Mouse (Mus musculus) telencephalon, adult 2 months (tissue): ENCODE data around the gene Rundc1.
"Not testable (repeated sequence)": the region's sequence is repeated elsewhere in the genome, so short reads cannot be mapped to it uniquely, and the experiment has no call there.

ENCODE experiments used
- DNase-seq: peaks from one replicate; pipeline ENCODE4 v3.0.0-alpha.2; 2011; ENCODE audit warnings: low read depth, low spot score

Gene Rundc1

DNA sequence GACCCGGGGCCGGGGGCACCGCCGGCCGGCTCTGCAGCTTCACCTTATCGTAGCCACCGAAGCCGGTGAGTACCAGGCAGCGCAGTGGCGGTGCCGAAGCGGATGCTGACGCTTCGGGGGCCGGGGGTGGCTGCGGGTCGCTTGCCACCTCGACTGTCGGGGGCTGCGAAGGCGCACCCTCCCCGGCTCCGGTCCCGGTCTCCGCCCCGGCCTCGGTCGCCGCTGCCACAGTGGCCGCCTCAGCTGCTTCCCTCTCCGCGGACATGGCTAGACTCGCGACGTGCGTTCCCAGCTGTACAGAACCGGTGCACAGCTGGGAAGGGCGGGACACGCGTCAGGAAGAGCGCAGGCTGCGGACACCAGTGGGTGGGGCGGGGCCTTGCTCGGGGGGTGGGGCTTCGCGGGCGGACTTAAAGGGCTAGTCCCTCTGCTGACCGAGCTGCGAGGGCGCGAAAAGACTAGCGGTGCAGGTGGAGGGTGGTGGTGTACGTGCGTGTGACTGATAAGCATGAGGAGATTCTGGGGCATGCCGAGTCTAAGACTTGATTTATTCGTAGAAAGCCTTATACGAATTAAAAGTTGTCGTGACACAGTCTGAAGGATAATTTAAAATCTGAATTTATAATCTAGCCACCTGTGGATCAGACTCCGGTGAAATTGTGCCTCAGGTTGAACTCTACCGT, 41.1 kb downstream of the Rundc1 start, which contains the start of gene Vat1:
Gene Vat1, minus strand, starts transcription at position 362 of the 683 bp plus-strand sequence.
- no peak for DNase-seq

DNA sequence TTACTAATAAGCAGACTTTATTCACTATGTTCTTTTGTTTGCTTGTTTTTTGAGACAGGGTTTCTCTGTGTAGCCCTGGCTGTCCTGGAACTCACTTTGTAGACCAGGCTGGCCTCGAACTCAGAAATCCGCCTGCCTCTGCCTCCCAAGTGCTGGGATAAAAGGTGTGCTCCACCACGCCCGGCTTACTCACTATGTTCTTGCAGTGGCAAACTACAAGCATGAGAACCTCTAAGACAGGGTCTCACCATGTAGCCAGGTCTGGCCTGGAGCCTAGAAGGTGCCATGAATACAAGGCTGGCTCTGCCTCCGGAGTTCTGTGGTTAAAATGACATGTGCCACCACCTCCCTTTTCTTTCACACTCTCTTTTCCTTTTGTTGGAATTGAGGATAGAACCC, 41.7 kb downstream of the Rundc1 start:
- DNase-seq = not testable (repeated sequence)

- peak; percentile 75 for DNase-seq
Measured at GRCm38 (mm10) chr11:101467477-101468262, 42.8 kb downstream of the Rundc1 start.

GRCm38 (mm10) chr11:101468263-101468688, 43.4 kb downstream of the Rundc1 start:
- DNase-seq = no peak

DNA sequence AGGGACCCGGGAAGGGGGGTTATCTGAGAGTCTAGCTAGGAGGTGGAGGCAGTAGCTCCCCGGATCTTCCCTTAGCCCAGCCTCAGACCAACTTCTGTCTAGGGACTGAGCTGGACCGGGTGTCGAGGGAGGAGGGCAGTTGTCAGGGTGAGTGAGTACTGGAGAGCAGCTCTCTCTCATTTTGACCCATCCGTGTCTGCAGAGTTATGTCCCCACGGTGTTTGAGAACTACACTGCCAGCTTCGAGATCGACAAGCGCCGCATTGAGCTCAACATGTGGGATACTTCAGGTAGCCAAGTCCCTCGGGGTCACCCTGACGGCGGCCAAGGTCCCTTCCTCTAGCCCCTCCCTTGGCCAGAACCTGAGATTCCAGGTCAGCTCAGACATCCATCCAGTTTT, 43.8 kb downstream of the Rundc1 start:
- DNase-seq = no peak

- no peak for DNase-seq
Measured at GRCm38 (mm10) chr11:101469155-101469554, 44.3 kb downstream of the Rundc1 start.

DNA sequence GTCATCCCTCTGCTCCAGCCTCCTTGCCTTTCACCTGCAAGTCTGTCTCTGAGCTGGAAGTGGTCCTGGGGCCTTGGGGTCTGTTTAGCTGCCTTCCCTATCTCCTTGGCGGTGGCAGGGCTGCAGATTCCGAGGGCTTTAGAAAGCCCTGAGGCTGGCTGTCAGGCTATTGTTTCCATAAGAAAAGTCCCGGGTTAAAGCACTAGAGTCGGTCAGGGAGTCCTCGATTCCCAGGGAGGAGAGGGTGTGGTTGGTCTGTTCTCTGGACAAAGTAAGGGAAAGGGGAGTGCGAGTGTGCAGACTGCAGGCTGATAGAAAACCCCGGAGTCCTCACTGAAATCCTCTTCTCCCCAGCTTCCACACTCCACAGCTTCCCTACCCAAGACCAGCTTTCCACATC, 45.3 kb downstream of the Rundc1 start:
- DNase-seq = no peak

DNA sequence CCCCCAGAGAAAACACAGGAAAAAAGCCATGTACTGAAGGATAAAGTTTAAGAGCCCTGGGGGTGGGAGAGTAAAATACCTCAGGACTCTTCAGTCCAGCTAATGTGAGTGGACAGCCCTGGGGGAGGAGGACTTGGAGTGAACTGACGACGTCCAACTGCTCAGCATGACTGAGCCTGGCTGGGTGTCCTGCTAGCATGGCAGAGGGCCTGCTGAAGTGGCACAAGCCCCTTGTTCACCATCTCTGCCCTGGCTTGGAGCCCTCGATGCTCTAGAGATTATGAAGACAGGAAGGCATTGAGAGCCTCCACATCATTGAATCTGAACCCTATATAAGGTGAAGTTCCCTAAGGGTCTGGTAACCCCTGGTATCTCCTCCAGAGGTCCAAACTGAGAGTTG, 47.0 kb downstream of the Rundc1 start:
- no peak for DNase-seq

- no peak for DNase-seq
Measured at GRCm38 (mm10) chr11:101472336-101472735, 47.5 kb downstream of the Rundc1 start.

- DNase-seq = not testable (repeated sequence)
Measured at GRCm38 (mm10) chr11:101473686-101474085, 48.8 kb downstream of the Rundc1 start.

DNA sequence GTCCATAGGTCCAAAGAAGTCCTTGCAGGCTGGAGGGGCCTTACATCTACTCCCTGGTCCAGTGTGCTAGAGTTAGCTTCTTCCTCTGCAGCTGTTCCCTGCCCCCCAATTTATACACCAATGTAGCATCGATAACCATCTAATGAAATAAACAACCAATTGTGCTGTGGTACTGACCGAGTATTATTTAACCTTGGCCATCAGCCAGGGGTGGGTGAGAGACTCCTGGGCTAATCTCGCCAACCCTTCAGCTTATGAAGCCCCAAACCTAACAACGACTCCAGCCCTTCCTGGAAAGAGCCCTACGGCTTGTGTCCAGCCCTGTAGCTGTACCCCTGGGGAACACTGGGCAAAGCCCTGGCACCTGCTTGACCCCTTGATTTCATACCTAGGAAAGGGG, 49.4 kb downstream of the Rundc1 start:
- no peak for DNase-seq

GRCm38 (mm10) chr11:101476361-101476760, 51.5 kb downstream of the Rundc1 start:
- DNase-seq = not testable (repeated sequence)

GRCm38 (mm10) chr11:101477194-101477551, 52.3 kb downstream of the Rundc1 start:
- DNase-seq = no peak

- no peak for DNase-seq
Measured at GRCm38 (mm10) chr11:101477552-101478211, 52.8 kb downstream of the Rundc1 start.

DNA sequence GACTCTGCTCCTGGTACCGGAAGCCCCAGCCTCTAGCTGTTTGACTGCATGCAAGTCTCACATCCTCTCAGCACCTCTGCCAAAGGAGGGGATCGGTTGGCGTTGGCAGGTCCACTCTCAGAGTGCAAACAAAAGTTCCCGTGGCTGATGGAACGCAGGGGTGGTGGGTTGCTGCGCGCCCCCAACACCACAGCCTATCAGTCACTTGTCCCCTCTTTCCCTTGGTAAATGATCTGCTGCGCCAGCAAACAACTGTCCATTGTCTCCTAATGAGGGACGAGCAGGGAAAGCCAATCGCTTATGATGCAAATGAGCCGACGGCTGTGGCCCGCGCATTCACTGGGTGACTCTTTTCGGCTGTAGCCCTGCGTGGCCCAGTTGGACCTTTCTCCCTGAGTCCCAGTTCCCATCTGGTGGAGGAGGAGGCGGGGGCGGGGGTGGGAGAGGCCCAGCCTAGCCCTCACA, 54.3 kb downstream of the Rundc1 start:
- DNase-seq = no peak

DNA sequence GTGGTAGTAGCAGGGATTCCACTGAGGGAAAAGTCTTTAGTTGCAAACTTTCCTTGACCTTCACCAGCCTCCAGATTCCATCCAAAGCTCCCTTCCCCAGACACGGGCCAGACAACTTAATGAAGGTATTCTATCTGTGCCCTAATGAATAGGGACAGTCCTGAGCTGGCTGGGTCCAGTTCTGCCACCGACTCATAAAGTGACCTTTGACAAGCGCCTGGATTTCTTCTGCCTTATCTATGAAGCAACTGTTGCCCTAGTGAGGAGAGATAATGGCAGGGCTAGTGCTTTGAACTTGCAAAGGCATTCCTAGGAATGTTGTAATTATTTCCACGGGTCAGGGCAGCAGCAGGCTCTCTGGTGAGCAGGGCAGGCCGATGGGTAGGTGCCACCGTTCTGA, 56.0 kb downstream of the Rundc1 start:
- no peak for DNase-seq

DNA sequence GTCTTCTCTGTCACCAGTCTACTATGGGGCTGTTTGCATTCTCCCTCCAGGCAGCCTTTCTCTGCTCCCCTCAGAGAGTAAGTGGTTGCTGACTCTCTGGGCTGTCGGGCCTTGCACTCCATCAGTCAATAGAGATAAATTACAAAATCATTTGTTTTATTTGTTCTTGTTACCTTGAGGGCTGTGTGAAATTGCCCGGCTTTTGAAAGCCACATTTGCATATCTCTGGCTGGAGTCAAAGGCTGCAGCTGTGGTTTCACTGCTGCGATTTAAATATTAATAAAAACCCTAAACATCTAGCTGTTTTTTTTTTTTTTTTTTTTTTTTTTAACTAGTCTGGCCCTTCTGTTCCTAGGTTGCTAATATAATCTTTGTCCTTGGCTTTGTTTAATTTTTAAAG, 58.9 kb downstream of the Rundc1 start:
- no peak for DNase-seq

- no peak for DNase-seq
Measured at GRCm38 (mm10) chr11:101484245-101484644, 59.4 kb downstream of the Rundc1 start.

- DNase-seq = no peak
Measured at GRCm38 (mm10) chr11:101484814-101485213, 59.9 kb downstream of the Rundc1 start.
